Mouse (Mus musculus): ENCODE data around the gene Acsl3. TPM values are rescaled to one million over a fixed set of nuclear protein-coding genes. Genes with fewer than 3 reads are reported as not detected.
A peak's percentile ranks its signal among the peaks of the same experiment; 100 is the strongest.

The Acsl3 gene
- polyA plus RNA-seq, 1 experiment from 2014 or later, result 97.7 TPM

DNA sequence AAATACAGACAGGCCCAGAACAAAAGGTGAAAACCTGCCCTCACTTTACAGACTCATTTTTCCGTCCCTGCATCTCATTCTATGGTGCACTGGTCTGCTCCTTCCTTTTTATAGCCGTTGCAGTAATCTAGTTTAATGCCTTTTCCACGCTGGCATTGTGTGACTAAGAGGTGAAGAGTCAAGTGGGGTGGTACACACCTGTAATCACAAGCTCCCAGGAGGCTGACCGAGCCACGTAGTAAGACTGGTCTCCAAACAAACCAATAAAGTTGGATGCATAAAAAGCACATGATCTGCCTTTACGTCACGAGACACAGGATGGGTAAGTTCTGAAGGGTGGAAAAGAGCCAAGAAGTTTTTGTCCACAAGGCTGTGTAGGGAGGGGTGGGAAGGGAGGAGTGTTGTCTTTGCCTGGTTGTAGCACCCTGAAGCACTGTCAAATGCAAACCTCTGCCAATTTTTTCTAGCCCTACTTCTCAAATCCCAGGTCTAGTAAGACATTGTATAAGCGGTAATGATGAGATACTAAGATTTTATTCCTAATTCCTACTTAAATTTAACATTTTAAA is 10.2 kb upstream of the Acsl3 start:
- Histone ChIP-seq H3K4me3 (ENCODE audit: low read length) (no peak overlapping the region), H3K27ac (ENCODE audit: low read depth, low read length) (no peak overlapping the region), H3K4me1 (ENCODE audit: control insufficient read depth, insufficient read depth, low read length) (0 out of 2 replicates have a peak, but pooled peaks cover 5% of the 10 kb centered on the region), H3K27me3 (ENCODE audit: control insufficient read depth, insufficient read depth, low read length) (no peaks in the 10 kb centered on the region), H3K36me3 (ENCODE audit: control insufficient read depth, insufficient read depth, low read length) (no peaks in the 10 kb centered on the region), H3K9ac (ENCODE audit: low read depth, low read length) (no peak overlapping the region), H3K9me3 (ENCODE audit: control insufficient read depth, low read length) (peaks cover 2% of the 10 kb centered on the region; the same call in 1 of the 2 replicates), H3K4me2 (replicated peaks; ENCODE audit: low read depth, low read length) (no peak overlapping the region)
- no peak for ATAC-seq (ENCODE audit: low FRiP score, low TSS enrichment)
- 33% methylated on average over 8 of the region's 8 CpGs for WGBS

DNA sequence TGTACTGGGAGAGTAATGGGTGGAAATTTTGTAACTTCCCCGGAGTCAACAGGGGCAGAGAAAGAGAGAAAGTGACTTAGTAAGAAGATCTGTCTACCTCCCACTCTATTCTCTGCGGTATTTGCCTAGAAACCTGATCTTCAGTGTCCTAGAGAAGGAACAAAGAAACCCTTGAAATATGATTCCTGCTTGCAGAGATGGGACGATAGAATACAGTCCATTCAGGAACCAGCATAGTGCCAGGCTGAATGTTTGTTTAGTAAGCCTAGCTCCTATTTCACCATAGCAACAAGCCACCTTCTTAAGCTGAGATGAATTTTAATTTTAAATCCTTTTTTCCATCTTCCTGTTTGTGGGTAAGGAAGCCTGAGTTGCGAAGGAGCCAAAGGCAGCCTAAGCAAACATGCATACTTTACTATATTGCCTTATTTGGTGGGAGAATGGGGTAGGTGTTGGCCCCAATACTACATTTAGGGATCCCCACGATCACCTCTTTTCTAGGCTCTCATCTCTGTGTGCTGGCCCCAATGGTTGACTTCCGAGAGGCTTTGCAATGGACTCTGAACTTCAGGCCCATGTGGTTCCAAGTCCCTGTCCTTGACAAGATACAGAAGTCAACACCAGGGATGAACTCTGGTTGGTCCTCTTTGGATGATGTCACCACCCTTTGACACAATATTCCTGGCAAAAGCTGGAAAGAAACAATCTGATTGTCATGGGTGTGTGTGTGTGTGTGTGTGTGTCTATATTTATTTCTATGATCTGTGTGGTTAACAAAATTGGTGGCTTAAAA is 8.2 kb upstream of the Acsl3 start:
- Histone ChIP-seq H3K4me2 (replicated peaks; ENCODE audit: low read depth, low read length) (no peak overlapping the region), H3K27ac (ENCODE audit: low read depth, low read length) (peak overlapping the region; percentile 71; the same call in 1 of the 2 replicates), H3K27me3 (ENCODE audit: control insufficient read depth, insufficient read depth, low read length) (no peaks in the 10 kb centered on the region), H3K36me3 (ENCODE audit: control insufficient read depth, insufficient read depth, low read length) (no peaks in the 10 kb centered on the region), H3K9ac (ENCODE audit: low read depth, low read length) (no peak overlapping the region), H3K9me3 (ENCODE audit: control insufficient read depth, low read length) (no peaks in the 10 kb centered on the region), H3K4me3 (ENCODE audit: low read length) (no peak overlapping the region), H3K4me1 (ENCODE audit: control insufficient read depth, insufficient read depth, low read length) (0 out of 2 replicates have a peak, but pooled peaks cover 5% of the 10 kb centered on the region)
- peak; percentile 94 for ATAC-seq (ENCODE audit: low FRiP score, low TSS enrichment)
- 19% methylated on average over 6 of the region's 6 CpGs for WGBS

DNA sequence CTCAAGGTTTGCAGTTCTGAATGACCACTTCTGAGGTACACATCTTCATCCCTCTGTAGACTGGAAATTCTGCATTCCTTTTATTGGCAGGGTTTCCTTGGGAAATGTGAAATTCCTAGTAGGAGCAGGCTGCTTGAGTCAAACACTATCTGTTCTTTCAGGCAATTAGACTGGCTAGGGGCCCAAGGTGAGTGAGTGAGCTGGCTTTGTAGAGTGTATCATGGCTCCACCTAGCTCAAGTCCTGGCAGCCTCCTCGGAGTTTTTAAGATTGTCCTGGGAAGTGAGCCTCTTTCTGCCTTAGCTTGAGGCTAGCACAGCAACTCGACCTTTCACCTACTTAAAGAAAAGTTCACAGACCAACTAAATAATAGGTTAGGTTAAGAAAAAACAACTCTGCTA is 1.2 kb upstream of the Acsl3 start:
- peaks cover 24% of the 10 kb centered on the region; the same call in 1 of the 2 replicates for H3K4me1 ChIP-seq (ENCODE audit: control insufficient read depth, insufficient read depth, low read length)
- H3K27me3 ChIP-seq (ENCODE audit: control insufficient read depth, insufficient read depth, low read length), result no peaks in the 10 kb centered on the region
- H3K9me3 ChIP-seq (ENCODE audit: control insufficient read depth, low read length), result no peaks in the 10 kb centered on the region
- no peak overlapping the region for H3K4me3 ChIP-seq (ENCODE audit: low read length)
- no peak overlapping the region for H3K4me2 ChIP-seq (replicated peaks; ENCODE audit: low read depth, low read length)
- no peak overlapping the region for H3K9ac ChIP-seq (ENCODE audit: low read depth, low read length)
- ATAC-seq (ENCODE audit: low FRiP score, low TSS enrichment), result no peak
- no peaks in the 10 kb centered on the region for H3K36me3 ChIP-seq (ENCODE audit: control insufficient read depth, insufficient read depth, low read length)
- 0 out of 2 replicates have a peak overlapping the region, but pooled peaks have one; percentile 30 for H3K27ac ChIP-seq (ENCODE audit: low read depth, low read length)
- 10% methylated on average over 2 of the region's 2 CpGs for WGBS

- H3K4me2 ChIP-seq (replicated peaks; ENCODE audit: low read depth, low read length), result peak overlapping the region; percentile 55
- WGBS, result 28% methylated on average over 22 of the region's 22 CpGs
- H3K36me3 ChIP-seq (ENCODE audit: control insufficient read depth, insufficient read depth, low read length), result no peaks in the 10 kb centered on the region
- peak overlapping the region; percentile 97 for H3K4me3 ChIP-seq (ENCODE audit: low read length)
- H3K4me1 ChIP-seq (ENCODE audit: control insufficient read depth, insufficient read depth, low read length), result peaks cover 24% of the 10 kb centered on the region; the same call in 1 of the 2 replicates
- peak overlapping the region; percentile 47; the same call in 1 of the 2 replicates for H3K27ac ChIP-seq (ENCODE audit: low read depth, low read length)
- H3K27me3 ChIP-seq (ENCODE audit: control insufficient read depth, insufficient read depth, low read length), result no peaks in the 10 kb centered on the region
- no peak for ATAC-seq (ENCODE audit: low FRiP score, low TSS enrichment)
- H3K9ac ChIP-seq (ENCODE audit: low read depth, low read length), result peak overlapping the region; percentile 42; the same call in 1 of the 2 replicates
- H3K9me3 ChIP-seq (ENCODE audit: control insufficient read depth, low read length), result no peaks in the 10 kb centered on the region
Measured at GRCm38 (mm10) chr1:78657021-78657629, 500 bp upstream of the Acsl3 start.

DNA sequence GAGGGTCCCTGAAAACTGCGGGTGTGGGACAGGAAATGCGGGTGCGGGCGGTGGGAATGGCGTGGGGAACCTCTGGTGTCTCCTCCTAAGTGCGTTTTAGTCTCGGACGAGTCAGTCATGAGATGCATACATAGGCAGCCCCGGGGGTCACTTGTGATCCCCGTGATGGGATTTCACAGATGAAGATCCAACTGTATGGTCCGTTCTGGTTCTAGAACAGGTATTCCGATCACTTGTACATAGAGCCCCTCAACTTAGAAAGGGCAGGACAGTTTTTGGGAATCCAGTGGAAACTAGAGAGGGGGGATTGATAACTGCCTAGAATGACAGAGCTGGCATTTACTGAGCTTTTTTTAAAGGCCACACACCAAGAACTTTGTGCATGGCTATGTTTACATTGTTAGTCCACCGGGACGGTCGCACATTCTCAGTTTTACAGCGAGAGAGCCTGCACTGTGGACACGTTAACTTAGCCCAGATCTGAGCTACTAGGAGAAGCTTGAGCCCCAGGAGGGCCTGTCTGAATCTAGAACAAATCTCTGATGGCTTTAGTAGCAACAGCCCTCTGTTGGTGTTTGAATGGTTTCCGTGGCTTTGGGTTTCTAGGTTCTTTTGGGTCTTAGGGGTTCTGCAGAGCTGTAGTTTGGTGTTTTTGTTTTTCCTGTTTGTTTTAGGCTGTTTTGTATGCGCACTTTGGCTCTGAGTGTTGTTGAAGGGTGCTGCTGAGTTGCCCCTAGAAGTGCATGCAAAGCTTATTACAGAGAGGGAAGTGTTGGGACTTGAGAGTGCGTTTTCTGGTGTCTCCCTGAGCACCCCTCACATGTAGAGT is 1.0 kb downstream of the Acsl3 start:
- Histone ChIP-seq H3K9ac (ENCODE audit: low read depth, low read length) (peak overlapping the region; percentile 94), H3K4me1 (ENCODE audit: control insufficient read depth, insufficient read depth, low read length) (peaks cover 24% of the 10 kb centered on the region; the same call in 1 of the 2 replicates), H3K9me3 (ENCODE audit: control insufficient read depth, low read length) (no peaks in the 10 kb centered on the region), H3K27ac (ENCODE audit: low read depth, low read length) (peak overlapping the region; percentile 94), H3K36me3 (ENCODE audit: control insufficient read depth, insufficient read depth, low read length) (no peaks in the 10 kb centered on the region), H3K4me2 (replicated peaks; ENCODE audit: low read depth, low read length) (peak overlapping the region; percentile 65), H3K4me3 (ENCODE audit: low read length) (peak overlapping the region; percentile 97), H3K27me3 (ENCODE audit: control insufficient read depth, insufficient read depth, low read length) (no peaks in the 10 kb centered on the region)
- under 1% methylated on average over 20 of the region's 20 CpGs for WGBS
- no peak for ATAC-seq (ENCODE audit: low FRiP score, low TSS enrichment)

DNA sequence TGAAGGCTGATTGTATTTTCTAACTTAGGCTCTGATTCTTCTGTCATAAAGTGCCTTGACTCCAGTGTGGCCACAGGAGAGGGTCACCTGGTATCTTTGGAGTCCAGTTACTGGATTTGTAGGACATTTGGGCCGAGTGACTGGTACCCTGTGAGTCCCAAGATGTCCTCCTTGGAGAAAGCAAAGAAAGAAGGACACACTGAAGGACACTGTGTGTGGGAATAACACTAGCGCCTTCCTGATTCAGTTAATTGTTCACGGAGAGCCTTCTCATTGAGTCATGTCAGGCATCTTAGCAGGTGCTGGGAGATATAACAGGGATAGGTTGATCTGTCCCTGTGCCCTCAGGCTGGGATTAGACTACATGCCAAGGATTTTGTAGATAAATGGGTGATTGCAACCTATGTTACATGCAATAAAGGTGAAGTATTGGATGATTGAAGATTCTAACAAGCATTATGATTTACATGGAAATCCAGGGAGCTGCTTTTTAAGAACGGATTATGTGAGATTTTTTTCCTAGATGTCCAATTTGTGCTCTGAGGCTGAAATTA is 1.7 kb downstream of the Acsl3 start:
- H3K36me3 ChIP-seq (ENCODE audit: control insufficient read depth, insufficient read depth, low read length), result peaks cover 2% of the 10 kb centered on the region; the same call in 1 of the 2 replicates
- WGBS, result 39% methylated on average over 4 of the region's 4 CpGs
- H3K9me3 ChIP-seq (ENCODE audit: control insufficient read depth, low read length), result no peaks in the 10 kb centered on the region
- H3K27ac ChIP-seq (ENCODE audit: low read depth, low read length), result peak overlapping the region; percentile 32; the same call in 1 of the 2 replicates
- ATAC-seq (ENCODE audit: low FRiP score, low TSS enrichment), result no peak
- peak overlapping the region; percentile 65 for H3K4me2 ChIP-seq (replicated peaks; ENCODE audit: low read depth, low read length)
- H3K27me3 ChIP-seq (ENCODE audit: control insufficient read depth, insufficient read depth, low read length), result no peaks in the 10 kb centered on the region
- peaks cover 24% of the 10 kb centered on the region; the same call in 1 of the 2 replicates for H3K4me1 ChIP-seq (ENCODE audit: control insufficient read depth, insufficient read depth, low read length)
- peak overlapping the region; percentile 97 for H3K4me3 ChIP-seq (ENCODE audit: low read length)
- H3K9ac ChIP-seq (ENCODE audit: low read depth, low read length), result peak overlapping the region; percentile 94; the same call in 1 of the 2 replicates

DNA sequence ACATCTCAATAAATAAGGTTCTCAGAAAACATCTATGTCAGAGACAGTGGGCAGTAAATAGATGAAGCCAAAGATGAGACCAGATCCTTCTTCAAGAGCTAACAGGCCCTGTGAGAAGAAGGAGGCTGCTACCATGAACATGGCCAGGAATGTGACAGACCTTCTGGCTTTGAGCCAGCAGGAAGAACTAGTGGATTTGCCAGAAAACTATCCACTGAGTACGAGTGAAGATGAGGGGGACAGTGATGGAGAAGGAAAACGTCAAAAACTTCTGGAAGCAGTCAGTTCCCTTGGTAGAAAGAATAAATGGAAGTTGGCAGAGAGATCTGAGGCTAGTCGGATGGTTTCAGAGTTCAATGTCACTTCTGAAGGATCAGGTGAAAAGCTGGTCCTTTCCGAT is 6.7 kb downstream of the Acsl3 start:
- Histone ChIP-seq H3K9ac (ENCODE audit: low read depth, low read length) (no peak overlapping the region), H3K9me3 (ENCODE audit: control insufficient read depth, low read length) (no peaks in the 10 kb centered on the region), H3K27me3 (ENCODE audit: control insufficient read depth, insufficient read depth, low read length) (no peaks in the 10 kb centered on the region), H3K4me2 (replicated peaks; ENCODE audit: low read depth, low read length) (no peak overlapping the region), H3K36me3 (ENCODE audit: control insufficient read depth, insufficient read depth, low read length) (peaks cover 42% of the 10 kb centered on the region), H3K27ac (ENCODE audit: low read depth, low read length) (no peak overlapping the region), H3K4me1 (ENCODE audit: control insufficient read depth, insufficient read depth, low read length) (peaks cover 14% of the 10 kb centered on the region; the same call in 1 of the 2 replicates), H3K4me3 (ENCODE audit: low read length) (no peak overlapping the region)
- 85% methylated on average over 4 of the region's 4 CpGs for WGBS
- no peak for ATAC-seq (ENCODE audit: low FRiP score, low TSS enrichment)

GRCm38 (mm10) chr1:78665954-78666499 is 8.4 kb downstream of the Acsl3 start:
- no peak overlapping the region for H3K4me2 ChIP-seq (replicated peaks; ENCODE audit: low read depth, low read length)
- 0 out of 2 replicates have a peak, but pooled peaks cover 3% of the 10 kb centered on the region for H3K4me1 ChIP-seq (ENCODE audit: control insufficient read depth, insufficient read depth, low read length)
- 95% methylated on average over 9 of the region's 9 CpGs for WGBS
- no peaks in the 10 kb centered on the region for H3K9me3 ChIP-seq (ENCODE audit: control insufficient read depth, low read length)
- no peak overlapping the region for H3K4me3 ChIP-seq (ENCODE audit: low read length)
- H3K9ac ChIP-seq (ENCODE audit: low read depth, low read length), result no peak overlapping the region
- H3K27ac ChIP-seq (ENCODE audit: low read depth, low read length), result no peak overlapping the region
- no peak for ATAC-seq (ENCODE audit: low FRiP score, low TSS enrichment)
- H3K27me3 ChIP-seq (ENCODE audit: control insufficient read depth, insufficient read depth, low read length), result no peaks in the 10 kb centered on the region
- H3K36me3 ChIP-seq (ENCODE audit: control insufficient read depth, insufficient read depth, low read length), result peaks cover 42% of the 10 kb centered on the region

All from kidney, embryonic 14.5 days (tissue).